Mouse (Mus musculus) T-helper 1 cell (primary cell): ENCODE data around the gene Sh3bp2.

Experiments used
- in situ Hi-C: fragments of 300-600 bp; cut with MboI, MseI; formaldehyde crosslinking; loops from one replicate; pipeline ENCODE4 v1.15.1; 2025; ENCODE audit warnings: high pct_unique_total_duplicates

Gene Sh3bp2

GRCm38 (mm10) chr5:34525663-34526476, at the start of gene Sh3bp2:
Gene Sh3bp2 (plus strand): TSS chr5:34525838.
- in situ Hi-C loops = no loop called here

GRCm38 (mm10) chr5:34480926-34481325, 44.7 kb upstream of the Sh3bp2 start:
- in situ Hi-C loops = no loop called here

DNA sequence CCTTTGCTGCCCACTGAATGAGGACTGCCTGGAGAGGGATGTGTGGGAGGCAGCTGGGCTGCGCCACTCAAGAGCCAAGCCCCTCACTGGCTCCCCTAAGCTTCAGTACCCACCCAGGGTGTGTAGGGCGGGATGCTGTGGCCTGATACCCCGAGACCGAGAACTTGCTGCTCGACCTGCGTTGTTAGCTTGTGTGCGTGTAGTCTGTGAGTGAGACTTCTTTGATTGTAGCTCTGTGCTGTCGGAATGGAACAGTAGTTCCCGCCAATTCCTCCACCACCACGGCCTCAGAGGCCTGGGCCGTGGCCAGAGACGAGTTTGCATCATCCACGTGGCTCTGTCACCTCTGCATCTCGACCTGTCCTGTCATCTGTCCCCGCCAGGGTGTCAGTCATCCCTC, 39.9 kb upstream of the Sh3bp2 start:
- in situ Hi-C loops = no loop called here

GRCm38 (mm10) chr5:34487320-34488090, 38.1 kb upstream of the Sh3bp2 start:
- in situ Hi-C loops = no loop called here

- in situ Hi-C loops = no loop called here
Measured at GRCm38 (mm10) chr5:34488741-34489417, 36.8 kb upstream of the Sh3bp2 start.

DNA sequence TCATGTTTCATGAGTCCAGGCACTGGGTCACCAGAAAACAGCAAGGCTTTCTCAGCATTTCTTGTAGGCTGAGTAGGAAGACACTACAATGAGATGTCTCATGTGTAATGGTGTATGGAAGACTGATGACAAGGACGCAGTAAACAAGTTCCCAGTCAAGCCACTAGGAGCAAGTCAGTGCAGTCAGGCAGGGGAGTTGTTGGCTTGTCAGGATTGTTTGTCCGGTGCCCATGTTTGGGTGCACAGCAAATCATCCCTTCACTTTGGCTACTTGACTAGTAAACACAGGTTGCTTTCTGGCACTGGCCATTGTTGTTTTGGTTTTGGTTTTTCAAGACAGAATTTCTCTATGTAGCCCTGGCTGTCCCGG, 36.2 kb upstream of the Sh3bp2 start:
- in situ Hi-C loops = no loop called here

DNA sequence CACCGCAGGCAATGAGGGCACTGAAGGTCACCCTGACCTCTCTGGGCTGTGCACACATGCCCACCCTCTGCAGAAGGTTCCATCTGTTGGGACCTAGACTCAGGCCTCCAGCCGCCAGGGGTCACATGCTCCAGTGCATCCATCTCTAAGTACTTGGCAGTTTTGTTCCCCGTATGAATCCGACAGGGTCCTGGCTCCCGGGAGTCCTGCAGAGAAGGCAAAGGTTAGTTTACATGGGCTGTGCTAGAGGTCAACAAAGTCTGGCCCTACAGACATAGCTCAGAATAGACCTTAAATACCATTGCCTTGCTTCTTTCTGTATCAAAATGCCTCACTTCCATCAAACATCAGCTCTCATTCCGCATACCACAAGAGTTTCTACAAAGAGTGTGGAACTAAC, 28.9 kb upstream of the Sh3bp2 start:
- in situ Hi-C loops = loop anchor here (10.0 kb wide), 1 partner anchor 448 kb away; the partner anchor contains the start of gene Rgs12

DNA sequence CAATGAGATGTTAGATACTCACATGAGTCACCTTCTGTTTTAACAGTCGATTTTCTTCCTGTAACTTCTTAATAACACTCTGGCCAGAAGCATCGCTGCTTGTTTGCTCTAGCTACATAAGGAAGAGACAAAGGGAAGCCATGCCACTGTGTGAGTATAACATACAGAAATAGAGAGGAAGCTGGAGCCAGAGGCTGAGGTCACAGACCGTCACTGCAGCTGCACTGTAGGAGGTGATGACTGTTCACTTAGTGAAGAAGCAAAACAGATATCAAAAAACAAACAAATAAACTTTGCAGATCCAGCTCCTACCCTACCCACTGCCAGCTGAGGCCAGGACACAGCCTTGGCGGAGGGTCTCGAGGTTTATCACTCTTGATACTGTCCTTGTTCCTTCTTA, 24.8 kb upstream of the Sh3bp2 start:
- in situ Hi-C loops = no loop called here

- in situ Hi-C loops = no loop called here
Measured at GRCm38 (mm10) chr5:34501588-34501987, 24.1 kb upstream of the Sh3bp2 start.

DNA sequence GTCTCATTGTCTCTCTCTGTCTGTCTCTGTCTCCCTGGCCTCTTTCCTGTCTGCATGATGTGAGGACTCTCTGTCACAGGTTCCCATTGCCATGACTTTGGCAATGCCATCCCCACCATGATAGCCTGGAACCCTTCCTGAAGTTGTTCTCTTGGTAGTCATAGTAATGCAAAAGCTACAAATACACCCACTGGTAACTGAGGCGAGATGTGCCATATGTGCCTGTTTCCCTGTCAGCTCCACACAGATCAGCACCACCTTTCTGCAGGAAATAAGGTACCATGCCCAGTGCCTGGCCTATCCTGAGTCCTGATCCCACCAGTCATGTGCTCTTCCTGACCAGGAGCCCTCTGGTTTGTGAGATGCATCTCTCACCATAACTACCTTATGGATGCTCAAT, 23.2 kb upstream of the Sh3bp2 start:
- in situ Hi-C loops = no loop called here

DNA sequence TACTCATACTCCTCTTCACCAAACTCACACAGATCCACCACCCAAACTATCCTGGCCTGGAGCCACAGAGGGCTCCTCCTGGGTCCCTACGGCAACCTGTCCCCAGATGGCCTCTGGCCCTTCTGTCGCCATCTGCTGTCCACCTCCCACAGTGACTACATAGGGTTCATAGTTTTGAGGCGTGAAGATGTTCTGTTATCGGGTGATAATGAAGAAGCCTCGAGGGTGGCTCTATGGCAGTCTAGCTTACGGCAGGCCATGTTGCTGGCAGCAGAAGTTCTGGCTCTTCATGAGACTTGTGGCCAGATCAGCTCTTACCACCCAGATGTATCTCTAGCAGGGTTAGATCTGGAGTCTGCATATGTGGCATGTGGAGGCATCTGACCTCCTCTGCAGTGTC, 22.8 kb upstream of the Sh3bp2 start:
- in situ Hi-C loops = no loop called here

DNA sequence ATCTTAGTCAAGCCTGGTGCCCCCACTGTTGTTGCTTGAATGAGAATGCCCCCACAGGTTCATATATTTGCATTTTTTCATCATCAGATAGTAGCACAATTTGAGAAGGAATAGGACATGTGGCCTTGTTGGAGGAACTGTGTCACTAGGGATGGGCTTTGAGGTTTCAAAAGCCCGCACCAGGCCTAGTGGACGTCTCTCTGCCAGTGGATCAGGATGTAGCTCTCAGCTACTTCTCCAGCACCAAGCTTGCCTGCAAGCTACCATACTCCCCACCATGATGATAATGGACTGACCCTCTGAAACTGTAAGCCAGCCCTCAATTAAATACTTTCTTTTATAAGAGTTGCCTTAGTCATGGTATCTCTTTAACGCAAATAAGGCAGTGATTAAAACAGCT, 13.2 kb upstream of the Sh3bp2 start:
- in situ Hi-C loops = loop anchor here (5.0 kb wide), 1 partner anchor 125 kb away; the partner anchor contains the start of gene Mfsd10

DNA sequence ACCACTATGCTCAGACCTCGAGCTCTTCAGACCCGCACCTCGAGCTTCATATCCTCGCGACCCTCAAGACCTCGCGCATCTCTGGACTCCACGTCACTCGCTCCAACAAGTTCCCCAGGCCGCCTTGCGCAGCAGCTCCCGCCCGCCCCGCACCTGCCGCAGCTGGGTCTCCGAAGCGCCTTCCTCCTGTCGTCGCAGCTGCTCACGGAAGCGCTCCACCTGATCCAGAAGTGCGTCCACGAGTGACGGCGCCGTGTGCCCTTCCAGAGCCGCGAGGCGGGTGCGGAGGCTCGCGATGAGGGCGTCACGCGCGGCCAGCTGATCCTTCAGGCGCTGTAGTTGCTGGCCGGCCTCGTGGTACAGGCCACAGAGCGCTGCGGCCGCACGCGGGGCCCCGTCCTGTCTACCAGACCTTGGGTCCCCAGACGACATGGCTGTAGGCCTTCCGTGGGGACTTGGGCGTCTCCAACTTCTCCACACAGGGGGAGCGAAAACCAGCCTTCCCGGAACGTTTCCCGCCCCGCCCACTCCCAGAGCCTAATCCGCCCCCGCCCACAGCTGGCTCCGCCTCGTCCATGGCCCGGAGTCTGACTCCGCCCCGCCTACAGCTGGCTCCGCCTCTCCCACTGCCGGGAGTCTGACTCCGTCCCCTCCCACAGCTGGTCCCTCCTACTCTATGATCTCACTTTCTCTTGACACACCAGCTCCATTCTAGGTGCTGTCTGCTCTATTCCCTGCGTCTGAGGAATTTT, 12.0 kb upstream of the Sh3bp2 start, which contains the start of gene Tnip2:
TSS of gene Tnip2 (minus strand) at position 526 of the 752 bp plus-strand sequence.
- in situ Hi-C loops = loop anchor here (5.0 kb wide), 1 partner anchor 124 kb away; the partner anchor contains the start of gene Mfsd10

DNA sequence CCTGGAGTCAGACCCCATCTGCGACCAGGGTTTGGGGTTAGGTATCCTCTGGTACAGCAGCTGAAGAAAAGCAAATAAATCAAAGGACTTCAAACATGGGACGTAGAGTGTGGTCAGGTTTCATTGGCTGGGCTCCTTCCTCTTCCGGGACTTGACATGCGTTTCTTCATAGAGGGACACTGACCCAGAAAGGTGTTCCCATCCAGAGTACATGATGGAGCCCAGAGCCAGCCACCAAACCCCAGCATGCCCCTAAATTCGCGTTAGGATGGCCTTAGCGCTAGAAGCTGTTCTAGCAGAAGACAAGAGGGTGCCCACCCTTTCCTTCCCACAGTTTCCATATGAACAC, 11.4 kb upstream of the Sh3bp2 start:
- in situ Hi-C loops = loop anchor here (5.0 kb wide), 1 partner anchor 123 kb away; the partner anchor contains the start of gene Mfsd10

DNA sequence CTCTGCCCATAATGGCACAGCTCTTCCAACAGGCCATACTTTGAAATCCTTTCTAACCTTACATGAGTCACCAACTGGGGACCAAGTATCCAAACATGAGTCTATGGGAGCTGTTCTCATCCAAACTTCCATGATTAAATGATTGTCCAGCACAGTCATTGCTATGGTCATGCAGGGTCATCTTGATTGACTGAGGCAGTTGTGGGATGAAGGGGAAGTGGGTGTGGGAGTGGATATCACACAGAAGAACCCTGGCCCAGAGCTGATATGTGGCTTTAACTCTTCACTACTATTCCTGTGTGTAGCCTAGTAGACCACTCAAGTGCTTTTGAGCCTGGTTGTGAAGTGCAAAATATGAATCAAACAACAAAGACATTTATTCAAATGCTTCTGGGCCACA, 10.5 kb upstream of the Sh3bp2 start:
- in situ Hi-C loops = no loop called here

- in situ Hi-C loops = no loop called here
Measured at GRCm38 (mm10) chr5:34517913-34518312, 7.7 kb upstream of the Sh3bp2 start.

DNA sequence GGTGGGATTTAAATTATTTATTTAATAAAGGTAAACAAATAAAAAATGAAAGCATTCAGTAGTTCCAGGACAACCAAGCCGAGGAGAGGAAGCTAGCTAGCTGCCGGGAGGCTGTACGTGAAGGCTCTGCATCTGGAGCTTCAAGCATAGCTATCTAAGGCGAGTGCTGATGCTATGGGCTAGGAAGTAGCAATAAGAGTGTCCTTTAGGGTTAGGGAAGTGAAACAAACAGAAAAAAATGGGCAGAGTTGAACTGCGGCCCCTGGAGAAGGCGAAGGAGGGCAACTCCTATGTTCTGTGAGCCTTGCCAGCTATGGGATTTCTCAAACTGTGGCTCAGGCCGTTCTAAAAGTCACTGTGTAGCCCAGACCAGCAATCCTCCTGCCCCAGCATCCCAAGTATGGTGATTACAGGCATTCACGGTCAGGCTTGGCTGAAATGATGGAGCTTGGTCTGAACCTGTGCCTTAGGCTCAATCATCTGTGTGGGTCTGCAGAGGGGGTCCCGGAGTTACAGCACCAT, 6.2 kb upstream of the Sh3bp2 start:
- in situ Hi-C loops = no loop called here

DNA sequence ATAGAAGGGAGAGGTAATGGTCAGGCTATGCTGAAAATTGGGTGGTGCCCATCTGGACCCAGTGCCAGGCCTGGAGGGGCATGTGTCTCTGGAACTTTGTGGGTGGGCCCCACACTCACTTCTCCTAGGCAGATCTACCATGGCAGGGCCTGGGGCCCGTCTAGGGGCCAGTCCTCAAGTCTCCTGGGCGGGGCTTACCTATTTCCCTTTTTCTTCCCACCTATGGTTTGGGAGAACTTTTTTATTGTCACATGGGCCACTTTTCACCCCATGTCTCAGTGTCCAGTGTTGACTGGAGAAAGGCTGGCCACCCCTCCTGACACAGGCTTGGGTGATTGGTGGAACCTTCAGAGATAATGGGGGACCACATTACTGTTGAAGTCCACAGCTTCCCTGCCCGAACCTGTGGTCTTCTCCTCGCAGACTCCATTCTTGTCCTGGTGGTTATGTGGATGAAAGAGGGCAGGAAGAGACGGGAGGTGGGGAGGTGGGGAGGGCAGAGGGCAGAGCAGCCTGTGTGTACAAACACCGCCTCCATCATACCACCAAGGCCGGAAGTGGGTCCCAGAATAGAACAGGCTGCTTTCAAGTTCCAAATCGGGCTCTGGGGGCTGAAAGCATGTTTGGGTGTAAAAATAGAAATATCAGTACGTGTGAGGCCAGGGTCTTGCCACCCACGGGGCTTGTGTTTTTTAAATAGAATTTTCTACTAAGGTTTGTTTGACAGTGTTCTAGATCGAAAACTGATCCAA, 5.0 kb upstream of the Sh3bp2 start:
- in situ Hi-C loops = no loop called here

- in situ Hi-C loops = no loop called here
Measured at GRCm38 (mm10) chr5:34521337-34521736, 4.3 kb upstream of the Sh3bp2 start.

- in situ Hi-C loops = no loop called here
Measured at GRCm38 (mm10) chr5:34523958-34524485, 1.6 kb upstream of the Sh3bp2 start.
